Mouse (Mus musculus) kidney, adult 18-20 months (tissue): ENCODE results near the gene Cbx8.

ENCODE experiments used
- DNase-seq: peaks from one replicate; pipeline ENCODE4 v3.0.0; 2021

Cbx8 gene

DNA sequence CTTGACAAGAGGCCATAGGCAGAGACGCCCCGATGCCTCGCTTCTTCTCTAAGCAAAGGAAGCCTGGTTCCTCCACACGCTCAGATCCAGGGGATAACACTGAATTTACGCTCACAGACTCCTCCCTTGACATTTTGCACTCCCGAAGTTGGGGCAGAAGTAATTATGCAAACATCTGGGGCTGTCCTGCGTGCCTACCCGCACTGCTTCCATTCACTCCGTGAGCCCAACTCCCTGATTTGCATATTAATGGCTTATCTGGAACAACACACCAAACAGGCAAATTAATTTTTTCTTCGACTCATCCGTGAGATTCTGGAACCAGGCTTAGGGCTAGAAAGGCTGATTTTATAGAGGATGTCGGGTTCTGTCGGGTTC, 7.4 kb upstream of the Cbx8 start:
- DNase-seq = peak; percentile 33

DNA sequence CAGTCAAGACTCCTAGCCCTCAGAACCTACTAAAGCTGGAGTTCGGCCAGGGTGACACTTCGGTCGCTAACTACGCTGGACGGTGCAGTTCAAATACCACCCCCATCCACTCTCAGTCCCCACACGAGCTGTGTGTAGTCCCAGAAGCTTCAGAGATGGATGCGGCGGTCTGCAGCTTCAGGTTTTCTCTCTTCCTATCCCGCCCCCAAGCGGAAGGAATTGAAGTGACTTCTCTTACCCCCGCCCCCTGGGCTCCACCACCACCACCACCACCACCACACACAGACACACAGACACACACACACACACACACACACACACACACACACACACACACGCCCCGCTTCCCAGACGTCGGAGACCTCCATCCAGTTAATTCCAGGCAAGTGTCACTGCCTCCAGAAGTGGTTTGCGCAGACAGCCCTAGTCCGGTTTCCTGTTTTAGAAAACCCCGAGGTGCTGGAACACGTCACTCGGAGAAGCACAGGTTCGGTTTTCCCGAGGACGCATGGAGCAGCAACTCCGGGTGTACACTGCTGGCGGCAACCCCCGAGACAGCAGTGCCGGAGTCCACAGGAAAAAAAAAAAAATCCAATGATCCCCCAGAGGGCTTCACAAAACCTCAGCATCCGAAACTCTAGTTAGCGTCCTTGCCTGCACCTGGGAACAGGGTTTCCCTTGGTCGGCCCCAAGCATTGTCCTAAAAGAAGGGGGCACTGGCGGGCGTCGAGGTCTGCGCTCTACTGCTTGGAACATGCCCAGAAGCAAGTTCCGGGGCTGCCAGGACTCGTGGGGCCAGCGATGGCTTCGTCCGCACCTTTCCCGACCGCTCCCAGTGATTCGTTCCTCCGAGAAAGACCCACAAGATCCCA, 6.7 kb upstream of the Cbx8 start:
- DNase-seq = peak; percentile 41

DNA sequence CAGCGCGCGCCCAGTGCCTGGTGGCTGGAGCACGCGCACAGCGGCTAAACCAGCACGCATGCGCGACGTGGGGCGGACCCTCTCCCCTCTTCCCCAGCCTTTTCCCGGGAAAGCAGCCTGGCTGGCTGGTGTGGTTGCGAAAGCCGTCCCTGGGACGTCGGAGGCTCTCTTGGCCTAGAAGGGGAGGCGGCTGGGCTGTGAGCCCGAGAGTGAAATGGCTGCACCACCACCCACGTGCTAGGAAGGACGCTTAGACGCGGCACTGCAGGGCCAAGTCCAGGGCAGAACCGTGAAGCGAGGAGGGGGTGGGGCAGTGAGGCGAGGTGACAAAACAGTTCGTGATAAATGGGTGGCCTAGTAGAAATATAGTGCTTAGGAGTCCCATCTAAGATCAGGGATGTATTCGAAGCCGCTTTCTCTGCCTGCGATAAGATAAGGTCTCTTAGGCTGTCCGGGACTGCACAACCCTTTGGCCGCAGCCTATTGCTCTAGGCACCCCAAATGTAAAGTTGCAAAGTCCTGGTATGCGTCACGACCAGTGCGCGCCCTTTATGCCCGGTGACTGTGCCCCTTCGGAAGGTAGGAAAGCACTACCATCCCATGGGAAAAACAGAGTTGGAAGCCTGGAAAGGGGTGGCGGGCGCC, 6.0 kb upstream of the Cbx8 start:
- DNase-seq = peak; percentile 64

DNA sequence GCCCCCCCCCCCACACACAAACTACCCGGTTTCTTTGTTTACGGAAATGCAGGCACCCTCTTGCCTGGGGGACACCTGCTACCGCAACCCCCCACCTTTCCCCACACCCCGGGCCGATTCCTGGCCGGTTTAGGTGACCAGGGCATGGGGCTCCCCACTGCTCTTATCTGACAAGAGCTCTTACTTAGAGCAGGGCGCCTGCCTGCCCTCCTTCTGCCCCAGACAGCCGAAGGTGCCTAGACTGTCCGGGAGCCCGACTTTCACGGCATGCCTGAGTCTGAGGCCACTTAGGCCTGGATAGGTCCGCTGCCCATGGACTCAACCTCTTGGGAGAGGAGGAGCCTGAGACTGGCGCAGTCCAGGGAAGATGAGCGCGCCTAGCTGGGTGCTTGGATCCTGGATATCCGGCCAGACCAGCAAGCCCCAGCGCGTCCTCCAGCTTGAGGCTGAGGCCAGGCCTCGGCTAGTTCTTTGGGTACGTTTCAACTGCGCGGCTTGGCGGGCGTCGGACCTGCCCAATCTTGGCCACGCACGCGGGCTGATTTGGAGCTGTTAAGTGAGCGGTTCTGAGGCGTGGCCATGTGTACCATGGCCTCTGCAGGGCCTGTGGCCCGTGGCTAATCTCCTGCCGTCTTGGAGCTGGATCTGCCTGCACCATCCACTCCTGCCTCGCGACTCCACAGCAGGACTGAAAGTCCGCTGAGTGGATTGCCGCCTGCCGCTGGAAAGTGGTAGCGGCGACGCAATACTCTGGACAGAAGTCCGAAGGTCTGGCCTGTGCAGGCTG, 4.0 kb upstream of the Cbx8 start:
- peak; percentile 71 for DNase-seq

DNA sequence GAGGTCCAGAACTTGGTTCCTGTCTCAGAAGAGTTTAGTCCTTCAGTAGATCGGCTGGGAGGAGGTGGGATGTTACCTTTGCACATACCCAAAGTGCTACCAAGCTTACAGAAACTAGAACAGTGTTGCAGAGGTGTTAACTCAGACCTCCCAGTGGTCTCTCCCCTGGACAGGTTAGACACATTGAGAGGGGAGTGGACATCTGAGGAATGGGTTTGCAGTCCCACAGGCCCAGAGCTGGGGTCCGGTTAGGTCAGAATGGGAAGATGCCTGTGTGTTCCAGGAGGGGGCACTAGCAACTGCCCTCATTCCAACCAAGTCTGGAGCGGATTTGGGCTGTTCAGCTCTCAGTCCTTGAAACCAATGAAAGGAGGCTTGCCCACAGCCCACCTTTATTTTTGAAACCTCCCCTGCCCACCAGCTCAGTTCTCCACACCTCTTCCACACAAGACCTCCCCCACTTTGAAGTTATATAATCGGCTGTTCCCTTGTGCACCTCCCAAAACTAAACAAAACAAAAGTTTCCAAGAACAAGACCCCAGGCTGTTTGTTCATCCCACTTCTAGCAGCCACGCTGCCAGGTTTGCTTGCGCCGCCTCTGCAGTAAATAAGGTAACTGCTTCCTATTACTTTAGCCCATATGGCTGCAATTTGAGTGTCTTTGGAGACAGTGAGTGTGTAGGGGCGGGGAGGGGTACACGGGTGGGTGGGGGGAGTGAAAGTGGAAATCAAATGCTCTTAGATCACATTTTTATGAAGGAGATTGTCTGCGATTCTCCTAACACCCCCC, 3.2 kb upstream of the Cbx8 start:
- peak; percentile 41 for DNase-seq

DNA sequence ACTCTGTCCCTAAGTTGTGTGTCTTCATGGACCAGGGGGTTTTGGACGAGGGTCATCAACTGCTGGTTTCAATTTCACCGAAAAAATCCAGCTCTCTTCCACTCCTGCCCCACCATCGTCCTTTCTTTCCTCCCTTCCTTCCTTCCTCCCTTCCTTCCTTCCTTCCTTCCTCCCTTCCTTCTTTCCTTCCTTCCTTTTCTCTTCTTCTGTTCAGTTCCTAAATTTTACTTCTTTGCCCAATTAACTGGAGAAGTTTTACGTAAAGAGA, 2.4 kb upstream of the Cbx8 start:
- DNase-seq = no peak

DNA sequence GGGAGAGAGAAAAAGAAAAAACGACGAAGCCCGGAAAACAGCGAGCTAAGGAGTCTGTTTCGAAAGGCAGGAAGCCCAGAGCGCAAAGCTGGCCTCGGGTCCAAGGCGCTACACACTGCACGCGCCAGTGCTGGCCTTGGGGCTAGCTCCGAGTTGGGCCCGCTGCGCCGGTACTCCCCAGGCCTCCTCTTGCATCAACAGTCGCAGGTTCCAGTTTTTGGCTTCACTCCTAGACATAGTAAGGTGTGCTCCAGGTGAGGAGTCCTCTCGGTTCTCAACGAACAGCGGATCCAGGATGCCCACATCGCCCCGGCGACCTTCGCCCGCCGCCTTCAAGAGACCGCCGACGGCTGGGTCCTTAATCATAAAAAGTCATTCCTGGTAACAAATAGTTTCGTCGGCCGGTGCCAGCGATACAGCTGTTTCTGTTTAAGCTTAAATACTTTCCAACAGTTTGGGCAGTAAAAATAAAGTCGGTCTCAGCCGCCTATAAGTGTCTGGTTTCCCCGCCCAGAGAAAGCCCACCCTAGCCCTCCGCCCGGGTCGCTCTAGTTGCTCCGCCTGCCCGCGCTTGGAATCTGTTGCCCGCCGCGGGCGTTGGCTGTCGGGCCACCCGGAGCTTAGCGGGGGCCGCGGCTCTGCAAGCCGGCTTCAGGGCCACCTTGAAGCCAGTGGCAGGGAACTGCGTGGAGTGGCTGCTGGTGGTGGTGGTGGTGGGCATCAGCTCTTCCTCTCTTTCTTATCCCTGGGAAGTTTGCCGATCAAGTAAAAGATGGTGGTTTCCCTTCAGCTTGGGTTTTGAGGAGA, 1.9 kb upstream of the Cbx8 start:
- DNase-seq = peak; percentile 43

DNA sequence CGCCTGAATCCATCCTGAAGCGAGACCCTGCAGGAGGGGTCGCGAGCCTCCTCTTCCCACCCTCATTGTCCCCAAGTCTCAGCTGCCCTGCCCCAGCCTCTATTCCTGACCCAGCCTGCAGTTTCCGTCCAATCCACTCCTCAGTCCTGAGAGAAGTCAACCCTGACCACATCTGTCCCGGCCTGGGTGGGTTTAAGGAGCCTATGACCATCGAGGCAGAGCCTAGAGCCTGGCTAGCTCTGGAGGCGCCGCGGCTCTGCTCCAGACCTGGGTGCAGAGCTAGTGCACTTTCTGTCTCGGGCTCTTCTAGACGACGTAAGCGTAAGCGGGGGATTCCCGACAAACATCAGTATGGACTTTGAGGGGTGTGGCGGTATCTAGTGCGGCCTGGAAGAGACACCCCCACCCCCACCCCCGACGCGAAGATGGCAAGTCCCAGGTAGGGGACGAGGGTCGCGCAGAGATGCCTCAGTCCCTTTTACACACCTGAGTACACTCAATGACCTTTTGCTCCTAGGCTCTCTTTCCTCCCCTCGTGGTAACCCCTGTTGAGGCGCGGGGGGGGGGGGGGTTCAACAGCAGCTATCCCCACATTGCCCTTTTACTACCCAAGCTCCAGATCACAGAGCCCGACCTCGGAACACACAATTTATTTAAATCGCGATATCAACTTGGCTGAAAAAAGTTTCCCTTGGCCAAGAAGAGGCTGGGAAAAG, 1.1 kb upstream of the Cbx8 start:
- no peak for DNase-seq

DNA sequence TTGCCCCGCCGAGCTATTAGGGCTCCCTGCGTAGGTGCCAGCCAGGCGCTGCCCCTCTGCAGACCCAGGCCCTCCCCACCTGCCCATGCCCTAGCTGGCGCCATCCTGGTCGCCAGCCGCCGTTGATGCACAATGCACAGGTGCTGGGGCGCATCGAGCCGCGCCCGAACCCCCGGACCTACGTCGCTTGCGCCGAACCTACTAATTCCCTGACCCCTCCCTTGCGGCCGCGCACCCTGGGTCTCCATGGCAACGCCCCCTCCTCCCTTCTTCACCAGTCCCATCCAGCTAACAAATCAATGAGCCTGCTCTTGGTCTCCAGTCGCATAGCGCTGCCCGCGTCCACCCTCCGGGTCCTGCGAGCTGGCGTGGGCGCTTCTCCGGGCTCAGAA, 552 bp upstream of the Cbx8 start:
- no peak for DNase-seq

DNA sequence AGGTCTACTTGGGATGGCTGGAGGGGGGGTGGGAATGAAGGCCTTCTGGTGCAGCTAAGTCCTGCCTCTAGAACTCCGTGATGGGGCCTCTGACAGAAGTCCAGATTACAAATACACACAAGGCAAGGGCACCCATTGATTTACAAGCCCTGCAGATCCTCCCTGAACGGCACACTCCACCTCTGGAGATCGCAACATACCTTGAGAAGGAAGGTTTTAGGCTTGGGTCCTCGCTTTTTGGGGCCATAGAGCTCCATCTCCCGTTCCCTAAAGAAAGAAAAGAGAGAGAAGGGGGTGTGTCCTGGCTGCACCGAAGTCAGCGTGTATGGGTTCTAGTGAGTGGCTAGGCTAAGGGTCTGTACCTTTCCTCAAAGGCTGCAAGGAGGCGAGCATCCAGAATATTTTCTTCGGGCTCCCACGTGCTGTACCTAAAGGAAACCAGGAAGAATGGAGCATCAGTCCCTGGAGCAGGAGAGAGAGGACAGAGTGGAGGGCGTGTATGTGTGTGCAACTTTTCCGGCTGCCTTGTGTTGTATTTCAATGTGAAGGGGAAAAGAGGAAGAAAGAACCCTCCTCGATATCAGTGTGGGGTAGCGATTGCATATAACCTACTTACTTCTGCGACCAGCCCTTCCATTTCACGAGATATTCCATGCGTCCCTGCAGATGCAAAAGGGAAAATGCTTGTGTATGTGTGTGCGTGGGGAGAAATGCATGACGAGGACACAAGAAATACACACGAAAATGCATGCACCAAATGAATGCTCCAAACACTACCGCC, 847 bp downstream of the Cbx8 start:
- DNase-seq = no peak

DNA sequence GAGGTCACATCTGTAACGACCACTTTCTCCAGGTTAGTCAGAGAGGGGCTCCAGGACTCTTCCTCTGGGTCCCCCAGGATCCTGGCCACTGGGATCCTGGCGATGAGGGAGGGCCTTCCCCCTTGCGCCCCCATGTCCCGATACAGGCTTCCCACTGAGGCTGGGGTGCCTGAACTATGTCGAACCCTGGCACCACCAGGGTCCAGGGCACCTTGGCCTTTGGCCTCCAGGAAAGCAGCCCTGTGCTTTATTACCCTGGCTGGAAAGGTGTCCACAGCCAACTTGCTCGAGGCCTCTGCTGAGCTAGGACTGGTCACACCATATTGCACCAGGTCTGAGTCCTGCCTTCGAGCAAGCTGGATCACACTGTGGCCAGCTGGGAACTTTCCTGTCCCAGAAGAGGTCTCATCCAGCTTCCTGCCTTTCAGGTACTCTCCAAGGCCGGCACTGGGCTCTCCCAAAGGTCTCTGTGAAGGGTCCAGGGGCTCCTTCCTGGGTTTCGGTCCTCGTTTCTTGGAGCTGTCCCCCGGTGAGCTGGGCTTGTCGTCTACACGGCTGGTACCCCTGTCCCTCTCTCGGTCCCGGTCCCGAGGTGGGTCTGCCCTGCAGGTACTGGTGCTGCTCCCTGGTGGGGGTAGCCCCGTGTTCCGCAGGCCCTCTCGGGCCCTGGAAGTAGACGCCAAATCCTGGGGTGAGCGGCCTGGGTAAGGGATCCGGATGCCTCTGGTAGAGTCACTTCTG, 1.9 kb downstream of the Cbx8 start:
- DNase-seq = no peak

DNA sequence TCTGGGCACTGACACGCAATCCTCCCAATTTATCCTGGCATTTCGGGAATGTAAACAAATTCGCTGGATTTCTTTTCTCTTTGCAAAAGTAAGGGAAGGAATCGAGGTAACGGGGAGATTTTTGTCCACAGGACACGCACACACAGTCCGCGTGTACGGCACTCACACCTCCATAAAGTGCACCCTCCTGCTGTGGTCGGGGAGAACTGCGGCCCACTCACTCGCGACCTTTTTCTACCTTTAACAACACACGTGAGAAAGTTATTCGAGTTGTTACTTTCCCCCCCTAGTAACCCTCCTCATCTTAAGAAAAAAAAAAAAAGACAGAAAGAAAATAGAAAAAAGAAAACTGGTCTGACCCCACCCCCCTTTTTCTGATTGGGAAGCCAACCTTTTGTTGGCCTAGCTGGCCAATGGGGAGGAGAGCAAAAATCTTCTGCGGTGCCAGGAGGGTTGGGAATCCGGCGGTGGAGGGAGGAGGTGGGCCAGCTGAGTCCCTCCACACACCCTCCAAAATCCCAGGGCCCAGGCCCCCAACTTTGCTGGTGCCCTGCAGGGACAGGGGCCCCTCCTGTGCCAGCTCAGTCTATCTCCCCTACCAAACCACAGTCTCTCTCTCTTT, 2.9 kb downstream of the Cbx8 start:
- DNase-seq = no peak

DNA sequence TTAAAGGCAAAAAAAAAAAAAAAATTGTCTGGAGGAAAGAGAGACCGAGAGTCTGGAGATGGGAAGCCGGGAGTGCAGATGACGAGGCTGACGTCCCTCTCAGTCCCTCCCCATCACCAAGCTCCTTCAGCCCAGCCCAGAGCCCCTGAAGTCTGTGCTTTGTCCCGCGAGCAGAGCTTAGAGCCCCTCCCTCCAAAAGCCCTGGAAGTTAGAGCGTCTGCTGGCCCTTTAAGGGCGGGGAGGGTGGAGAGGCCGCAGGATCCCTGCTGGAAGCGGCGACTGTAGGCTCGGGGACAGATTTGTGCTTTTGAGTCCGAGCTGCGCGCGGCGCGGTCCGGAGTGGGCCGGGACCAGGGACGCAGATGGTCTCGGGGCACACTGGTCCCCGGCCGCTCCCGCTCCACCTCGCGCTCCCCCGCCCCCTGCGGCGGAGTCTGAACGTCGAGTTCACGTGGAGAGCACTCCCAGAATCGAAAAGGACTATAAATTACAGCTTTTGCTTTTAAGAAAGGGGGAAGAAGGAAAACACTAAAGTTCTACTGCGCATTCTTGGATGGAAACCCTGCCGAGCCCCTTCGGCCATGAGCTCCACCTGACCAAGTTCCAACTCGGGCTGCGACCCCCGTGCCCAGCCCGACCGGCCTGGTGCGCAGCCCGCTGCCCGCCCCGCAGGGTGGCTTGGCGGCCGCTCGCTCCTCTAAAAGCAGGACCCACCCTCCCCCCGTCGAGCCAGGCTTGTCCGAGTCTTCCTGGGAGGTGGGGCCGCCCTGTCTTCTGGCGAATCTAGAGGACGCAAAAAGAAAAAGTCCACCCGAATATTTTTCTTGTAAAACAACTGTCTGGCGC, 3.6 kb downstream of the Cbx8 start:
- peak; percentile 44 for DNase-seq

DNA sequence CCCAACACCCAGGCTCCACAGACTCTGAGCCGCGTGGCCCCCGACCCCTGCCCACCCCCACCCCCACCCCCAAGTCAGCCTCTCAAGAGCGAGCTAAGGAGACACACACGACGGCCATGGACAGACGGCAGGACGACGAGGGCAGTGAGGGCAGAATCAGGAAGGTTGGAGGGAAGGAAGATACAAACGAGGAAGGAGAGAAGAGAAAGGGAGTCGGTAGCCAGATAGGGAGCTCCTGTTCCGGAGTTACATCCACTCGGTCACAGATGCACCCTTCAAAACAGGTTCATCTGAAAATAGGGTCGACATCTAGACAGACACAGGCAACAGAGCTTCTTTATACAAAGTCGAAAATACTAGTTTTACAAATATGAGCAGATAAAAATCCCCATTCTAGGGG, 4.3 kb downstream of the Cbx8 start:
- no peak for DNase-seq

DNA sequence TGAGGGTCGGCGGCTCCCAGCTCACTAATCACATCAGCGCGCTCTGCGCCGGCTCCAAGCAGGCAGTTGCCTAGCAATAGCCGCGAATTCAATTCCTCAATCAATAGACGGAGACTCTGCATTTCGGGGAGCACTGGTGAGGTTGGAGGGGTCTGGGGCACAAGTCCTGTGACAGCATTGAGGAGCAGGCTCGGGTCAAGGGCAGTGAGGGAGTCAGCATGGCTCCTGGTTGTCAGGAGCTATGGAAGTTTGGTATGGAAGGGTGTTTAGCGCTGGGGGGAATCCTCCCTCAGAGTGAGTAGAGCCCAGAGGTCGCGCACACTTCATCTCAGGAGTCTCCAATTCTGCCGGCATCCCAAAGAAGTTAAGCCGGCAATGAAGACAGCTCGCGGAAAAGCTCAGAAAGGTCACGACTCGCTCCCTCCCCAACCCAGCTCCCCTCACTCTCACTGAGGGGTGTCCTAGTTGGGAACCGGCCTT, 5.0 kb downstream of the Cbx8 start:
- DNase-seq = no peak

DNA sequence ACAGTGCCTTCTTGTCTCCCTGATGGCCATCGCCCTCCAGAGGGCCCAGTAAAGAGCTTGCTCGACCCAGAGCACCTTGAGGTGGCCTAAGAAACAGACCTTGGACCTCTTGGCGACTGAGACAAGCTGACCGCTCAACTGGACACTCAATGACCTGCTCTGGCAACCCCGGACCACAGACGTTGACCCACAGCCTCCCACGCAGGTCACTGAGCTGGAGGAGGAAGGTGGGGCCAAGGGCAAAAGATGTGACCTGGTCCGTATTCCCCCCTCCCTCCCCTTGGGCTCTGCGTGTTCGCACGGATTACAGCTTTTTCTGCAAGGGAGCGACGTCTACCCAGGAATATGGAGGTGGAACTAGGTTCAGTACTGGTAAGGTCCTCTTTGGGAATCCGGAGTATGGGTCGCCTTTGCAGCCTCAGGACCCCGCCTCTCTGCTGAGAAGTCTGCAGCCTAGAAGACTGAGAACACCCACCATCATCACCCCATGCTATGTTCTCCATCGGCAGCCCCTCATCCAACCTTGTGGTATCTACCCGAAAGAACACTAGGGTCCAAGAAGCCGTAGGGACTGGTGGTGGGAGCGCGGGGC, 5.6 kb downstream of the Cbx8 start:
- DNase-seq = peak; percentile 35

DNA sequence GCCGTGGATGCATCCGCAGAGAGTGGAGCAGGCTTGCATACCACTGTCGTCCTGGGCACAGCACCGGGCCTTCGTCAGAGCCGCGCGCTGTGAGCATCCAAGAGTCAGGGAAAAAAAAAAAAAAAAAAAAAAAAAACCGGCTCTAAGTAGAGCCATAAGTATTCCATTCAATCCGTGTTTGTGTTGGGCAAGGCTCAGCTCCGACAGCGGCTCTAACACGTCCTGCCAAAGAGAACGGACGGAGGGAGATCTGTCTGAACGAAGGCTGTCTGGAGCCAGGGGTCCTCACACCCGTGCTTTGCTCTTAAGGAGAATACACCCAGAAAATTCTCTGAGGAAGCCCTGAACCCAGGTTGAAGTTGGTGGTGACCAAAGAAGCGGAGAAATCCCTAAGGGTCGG, 6.1 kb downstream of the Cbx8 start:
- DNase-seq = no peak
